Mouse (Mus musculus) skeletal muscle tissue, adult 2 months (tissue): ENCODE data around the gene Hpn.
A peak's percentile ranks its signal among the peaks of the same experiment; 100 is the strongest.

Experiments used
- DNase-seq: peaks from one replicate; pipeline ENCODE4 v3.0.0-alpha.2; 2012; ENCODE audit warnings: low read depth, low spot score

The Hpn gene

GRCm38 (mm10) chr7:31140941-31141340 lies 25.9 kb upstream of the Hpn start:
- no peak for DNase-seq

DNA sequence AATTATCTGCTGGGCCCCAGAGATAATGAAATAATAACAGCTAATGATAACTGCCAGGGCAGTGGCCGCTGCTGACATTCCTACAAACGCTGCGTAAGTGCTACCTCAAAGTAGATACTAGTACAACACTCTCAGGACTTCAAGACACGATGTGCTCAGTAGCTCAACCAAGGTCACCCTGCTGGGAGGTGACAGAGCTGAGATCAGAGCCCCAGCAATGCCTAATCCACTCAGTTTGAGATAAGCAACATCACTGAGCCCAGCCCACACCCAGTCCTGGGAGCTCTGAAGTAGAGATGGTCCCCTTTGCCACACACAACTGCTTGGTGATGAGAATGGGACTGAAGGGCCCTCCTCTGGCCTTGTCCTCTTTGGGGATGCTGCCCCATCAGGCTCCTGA lies 25.2 kb upstream of the Hpn start:
- no peak for DNase-seq

GRCm38 (mm10) chr7:31139765-31140164 lies 24.7 kb upstream of the Hpn start:
- DNase-seq = no peak

GRCm38 (mm10) chr7:31135717-31136116 lies 20.6 kb upstream of the Hpn start:
- no peak for DNase-seq

DNA sequence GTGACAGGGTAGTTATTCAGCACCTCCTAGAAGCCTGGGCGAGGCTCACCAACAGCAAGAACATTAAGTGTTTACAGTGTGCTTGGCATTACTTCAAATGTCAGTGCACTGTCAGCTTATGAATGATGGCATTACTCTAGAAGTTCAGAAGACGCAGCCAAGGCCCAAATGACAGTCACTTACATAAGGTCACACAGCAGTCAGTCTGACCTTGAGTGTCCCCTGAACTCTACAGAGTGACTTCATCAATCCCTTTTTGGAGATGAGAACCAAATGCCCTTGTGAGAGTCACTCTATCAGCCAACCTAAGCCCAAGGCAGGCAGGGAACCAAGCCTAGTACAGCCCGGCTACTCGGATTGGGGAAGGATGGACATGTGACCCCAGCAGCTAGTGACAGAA lies 16.8 kb upstream of the Hpn start:
- DNase-seq = peak; percentile 85

GRCm38 (mm10) chr7:31130841-31131240 lies 15.8 kb upstream of the Hpn start:
- peak; percentile 75 for DNase-seq

DNA sequence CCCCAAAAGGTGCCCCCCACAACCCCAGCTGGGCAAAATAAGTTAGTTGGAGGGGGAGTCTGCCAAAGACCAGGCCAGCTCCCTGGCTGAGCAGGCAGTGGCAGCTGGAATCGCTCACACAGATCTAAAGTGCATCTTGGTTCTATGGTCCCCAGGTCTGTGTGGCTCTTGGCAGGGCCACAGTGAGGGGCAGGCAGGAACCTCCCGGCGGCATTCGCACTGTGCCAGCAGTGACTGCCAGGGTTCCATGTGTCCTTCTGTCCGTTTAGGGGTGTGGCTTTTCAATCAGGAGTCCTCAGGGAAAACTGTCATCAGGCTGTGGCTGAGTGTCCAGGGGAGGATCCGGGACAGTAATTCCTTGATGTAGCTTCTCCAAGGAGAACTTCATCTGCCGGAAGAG lies 15.1 kb upstream of the Hpn start:
- DNase-seq = no peak

DNA sequence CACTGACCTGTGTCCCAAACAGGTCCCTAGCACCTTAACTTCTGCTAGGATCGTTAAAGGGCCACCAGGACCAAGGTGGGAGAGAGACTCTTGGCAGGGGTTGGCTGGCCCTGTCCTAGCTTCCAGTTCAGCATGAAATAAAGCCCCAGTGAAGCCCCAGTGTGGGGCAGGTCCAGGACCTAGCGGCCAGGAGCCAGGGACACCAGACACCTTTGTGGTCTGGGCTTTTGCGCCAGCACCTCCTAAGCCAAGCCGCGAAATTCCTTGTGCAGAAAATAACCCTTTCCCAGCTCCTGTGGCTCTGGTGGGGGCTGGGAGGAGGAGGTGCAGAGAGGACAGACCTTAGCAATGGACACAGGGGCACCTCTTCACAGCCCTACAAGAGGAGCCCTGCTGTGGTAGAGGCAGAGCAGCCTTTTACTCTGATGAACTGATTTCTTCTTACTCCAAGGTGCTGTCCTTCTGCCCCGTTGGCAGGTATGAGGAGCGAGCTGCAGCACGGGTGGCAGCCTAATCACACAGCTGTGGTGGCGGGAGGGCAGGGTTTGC lies 13.1 kb upstream of the Hpn start:
- DNase-seq = no peak

DNA sequence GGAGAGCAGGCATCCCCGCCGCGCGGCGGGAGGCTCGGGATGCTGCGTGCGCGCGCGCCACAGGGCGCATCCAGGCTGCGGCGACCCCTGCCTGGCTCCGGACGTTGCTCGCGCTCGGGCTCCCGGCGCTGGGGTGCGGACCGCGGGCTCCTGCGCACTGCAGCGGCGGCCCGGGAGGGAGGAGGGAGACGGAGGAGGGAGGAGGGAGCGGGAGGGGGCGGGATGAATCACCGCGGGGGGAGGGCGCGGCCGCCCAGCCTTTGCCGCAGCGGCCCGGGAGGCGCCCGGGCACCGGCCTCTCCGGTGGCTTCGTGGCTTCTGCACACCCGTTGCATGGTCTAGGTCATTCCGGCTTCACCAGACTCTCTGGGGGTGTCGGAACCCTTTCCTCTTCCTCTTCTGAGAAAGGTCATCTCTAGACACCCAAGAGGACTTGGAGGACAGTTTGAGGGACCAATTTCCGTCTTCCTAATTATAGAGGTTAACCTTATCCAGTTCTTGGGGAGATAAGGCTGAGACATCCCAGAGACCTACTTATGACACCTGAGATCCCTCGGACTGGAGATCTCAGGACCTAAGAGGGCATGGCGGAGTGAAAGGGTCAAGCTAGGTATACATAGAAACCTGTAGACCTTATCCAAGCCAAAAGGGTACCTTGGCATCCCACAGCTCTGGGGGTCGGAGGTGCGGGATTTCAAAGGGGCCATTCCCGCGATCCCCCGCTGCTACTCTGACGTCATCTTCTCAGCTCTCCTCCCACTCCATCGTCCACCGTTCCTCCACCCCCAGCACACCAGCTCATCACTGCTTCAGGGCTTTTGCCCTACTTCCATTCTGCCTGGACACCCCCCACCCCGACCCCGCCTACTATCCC lies 12.0 kb upstream of the Hpn start, which contains the start of gene Scn1b:
Gene Scn1b, minus strand, starts transcription at position 153 of the 874 bp plus-strand sequence.
- peak; percentile 76 for DNase-seq

DNA sequence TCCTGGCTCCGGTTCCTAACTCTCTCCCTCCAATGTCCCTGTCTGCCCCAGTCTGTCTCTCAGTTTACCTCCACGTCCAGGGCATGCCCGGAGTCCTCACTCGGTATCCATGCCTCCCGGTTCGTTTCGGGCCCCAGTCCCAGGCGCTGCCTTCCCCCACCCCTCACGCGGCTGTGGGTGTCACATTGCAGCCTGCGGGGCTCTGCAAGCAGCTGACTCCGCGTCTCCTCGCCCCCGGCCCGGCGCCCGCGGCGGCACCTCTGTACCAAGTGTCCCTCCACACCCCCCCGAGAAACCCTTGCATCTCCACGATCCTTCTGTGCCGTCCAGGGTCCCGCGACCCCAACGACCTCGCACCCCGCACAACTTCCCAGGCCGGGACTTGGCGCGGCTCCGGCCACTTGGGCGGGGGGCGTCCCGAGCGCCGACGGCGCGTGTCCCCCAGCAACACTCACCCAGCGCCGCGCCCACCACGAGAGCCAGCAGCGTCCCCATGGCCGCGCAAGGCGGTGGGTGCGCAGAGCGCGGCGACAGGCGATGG lies 11.2 kb upstream of the Hpn start:
- DNase-seq = peak; percentile 81

DNA sequence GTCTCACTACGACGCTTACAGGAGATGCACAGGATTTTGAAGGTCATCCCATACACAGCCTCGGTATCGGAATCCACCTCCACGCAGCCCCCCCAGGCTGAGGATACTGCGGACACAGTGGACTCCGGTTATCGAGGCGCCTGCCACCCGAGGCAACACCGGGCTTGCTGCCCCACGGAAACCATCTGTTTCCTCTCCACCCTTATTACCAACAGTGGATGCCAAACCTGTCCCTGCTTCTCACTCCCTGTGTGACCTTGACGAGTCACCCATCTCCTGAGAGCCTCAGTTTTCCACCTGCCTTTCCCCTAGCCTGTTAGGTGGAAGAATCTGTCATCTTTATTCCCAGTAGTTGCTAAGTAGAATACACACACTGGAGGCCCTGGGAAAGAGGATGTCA lies 10.0 kb upstream of the Hpn start:
- DNase-seq = no peak

DNA sequence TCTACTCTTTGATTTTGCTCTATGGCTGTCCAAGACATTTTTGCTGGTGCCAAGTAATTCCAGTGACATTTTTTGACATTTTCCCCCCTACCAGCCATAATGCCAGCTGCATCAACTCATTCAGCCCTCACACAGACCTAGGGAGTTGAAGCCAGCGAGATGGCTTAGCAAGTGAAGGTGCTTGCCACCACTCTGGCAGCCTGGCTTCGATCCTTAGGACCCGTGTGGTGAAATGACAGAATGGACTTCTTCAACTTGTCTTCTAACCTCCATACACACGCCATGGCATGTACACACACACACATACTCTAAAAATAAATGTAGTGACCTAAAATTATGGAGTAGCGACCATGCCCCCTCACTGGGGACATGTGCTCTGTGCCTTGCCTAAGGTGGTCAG lies 9.3 kb upstream of the Hpn start:
- no peak for DNase-seq

DNA sequence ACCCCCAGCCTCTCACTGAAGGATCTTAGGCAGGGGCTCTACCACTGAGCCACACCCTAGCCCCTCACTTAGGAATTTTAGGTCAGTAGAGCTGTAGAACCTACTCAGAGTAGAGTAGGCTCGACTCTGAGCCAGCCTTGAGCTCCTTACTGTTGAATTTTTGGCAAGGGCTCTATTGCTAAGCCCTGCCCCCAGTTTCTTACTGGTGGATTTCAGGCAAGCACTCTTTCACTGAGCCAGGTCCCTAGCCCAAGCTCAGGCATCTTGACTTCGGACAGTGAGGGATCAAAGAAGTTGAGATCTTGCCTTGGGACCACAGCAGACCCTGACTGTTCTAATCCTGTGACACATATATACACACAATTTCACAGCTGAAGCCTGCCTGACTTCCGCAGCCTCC lies 8.6 kb upstream of the Hpn start:
- no peak for DNase-seq

DNA sequence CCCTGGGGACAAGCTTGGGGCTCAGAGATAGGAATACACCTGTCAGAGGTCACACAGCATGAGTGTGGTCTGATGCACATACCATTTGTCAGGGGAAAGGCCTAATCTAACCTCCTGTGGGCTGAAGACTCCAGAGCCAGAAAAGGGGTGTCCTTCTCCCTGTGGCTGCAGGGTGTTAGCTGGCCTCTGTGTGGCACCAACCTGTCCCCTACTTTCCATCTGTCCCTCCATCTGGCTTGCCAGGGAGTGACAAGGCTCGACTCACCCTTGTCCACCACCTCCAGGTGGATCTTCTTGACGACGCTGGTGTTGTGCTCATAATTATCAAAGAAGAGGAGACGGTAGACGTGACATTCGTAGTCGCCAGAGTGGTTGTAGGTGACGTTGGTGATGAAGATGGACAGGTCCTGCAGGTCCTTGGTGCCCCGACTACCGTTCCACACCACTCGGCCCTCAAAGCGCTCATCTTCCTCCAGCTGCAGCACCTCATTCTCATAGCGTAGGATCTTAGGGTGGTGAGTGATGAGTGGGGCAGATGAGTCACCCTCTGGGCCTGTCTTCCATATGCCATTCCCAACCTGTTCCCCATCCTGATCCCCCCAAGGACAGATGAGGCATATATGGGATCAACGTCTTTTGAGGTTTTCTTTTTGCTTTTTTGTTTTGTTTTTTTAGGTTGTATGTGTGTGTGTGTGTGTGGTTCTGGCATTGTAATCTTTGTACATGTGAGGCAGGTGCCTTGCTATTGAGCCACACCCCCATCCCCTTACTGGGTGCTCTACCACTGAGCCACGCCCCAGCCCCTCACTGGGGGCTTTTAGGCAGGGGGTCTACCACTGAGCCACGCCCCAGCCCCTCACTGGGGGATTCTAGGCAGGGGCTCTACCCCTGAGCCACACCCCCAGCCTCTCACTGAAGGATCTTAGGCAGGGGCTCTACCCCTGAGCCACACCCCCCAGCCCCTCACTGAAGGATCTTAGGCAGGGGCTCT lies 7.8 kb upstream of the Hpn start:
- no peak for DNase-seq

- DNase-seq = no peak
These were observed 4.5 kb upstream of the Hpn start for GRCm38 (mm10) chr7:31119556-31119955.

DNA sequence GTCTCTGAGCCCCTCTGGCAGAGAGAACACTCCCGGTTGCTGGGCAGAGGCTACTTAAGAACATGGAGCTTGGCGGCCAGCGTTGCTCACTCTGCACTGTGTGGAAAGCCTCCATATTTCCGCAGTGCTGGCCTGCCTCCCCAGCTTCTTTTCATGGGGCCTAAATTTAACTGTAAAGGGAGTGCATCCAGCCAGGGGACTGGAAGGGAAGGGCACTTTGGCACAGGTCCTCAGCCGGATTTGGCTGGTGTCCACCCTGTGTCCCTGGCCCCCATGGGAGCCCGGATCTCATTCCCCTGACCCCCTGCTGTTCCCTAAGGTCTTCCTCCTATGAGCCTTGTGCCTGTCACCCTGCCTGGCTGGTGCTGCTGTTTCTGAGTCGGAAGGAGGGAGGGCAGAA lies 3.4 kb upstream of the Hpn start:
- DNase-seq = peak; percentile 92

- no peak for DNase-seq
These were observed 2.4 kb upstream of the Hpn start for GRCm38 (mm10) chr7:31117465-31117864.

- DNase-seq = no peak
These were observed 1.6 kb upstream of the Hpn start for GRCm38 (mm10) chr7:31116721-31117145.

DNA sequence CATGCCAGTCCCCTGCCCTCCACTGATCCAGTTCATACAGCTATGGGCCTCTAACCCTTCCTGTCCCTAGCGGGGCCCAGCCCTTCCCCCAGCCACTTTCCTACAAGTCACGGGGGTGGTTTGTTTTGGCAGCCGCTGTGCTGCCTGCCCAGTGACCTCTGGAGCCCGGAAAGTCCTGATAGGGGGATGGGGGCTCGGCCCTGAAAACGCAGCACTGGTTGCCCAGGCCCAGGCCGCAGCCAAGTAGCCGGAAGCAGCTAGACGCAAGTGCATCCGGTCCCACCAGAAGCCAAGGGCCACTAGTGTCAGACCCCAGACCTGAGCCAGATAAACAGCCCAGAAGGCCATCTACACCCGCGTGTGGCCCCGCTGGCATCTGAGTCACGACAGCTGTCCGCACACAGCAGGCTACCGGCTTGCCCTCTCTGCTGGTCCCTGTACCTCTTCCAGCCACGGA lies 525 bp upstream of the Hpn start:
- DNase-seq = peak; percentile 86

DNA sequence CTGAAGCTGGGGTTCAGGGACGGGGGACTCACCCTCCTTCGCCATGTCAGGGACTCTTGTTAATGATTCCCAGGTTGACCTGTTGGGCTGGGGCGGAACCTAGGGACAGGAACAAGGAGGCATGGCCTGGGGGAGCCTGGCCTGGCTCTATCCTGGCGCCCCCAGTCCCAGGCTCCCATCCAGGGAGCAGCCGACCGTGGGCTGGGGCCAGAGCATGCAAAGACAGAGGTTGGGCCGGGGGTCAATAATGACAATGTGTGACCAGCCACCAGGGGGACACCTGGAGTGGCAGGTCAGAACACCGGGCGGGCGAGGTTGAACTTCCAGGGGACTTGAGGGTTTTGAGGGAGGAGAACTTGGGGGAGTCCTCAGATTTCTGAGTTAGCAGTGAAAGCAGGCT lies 444 bp downstream of the Hpn start:
- DNase-seq = no peak

GRCm38 (mm10) chr7:31113800-31114199 lies 1.3 kb downstream of the Hpn start:
- DNase-seq = no peak

- DNase-seq = no peak
These were observed 3.1 kb downstream of the Hpn start for GRCm38 (mm10) chr7:31112036-31112435.
